Mouse (Mus musculus): ENCODE results near the gene 2310022A10Rik.

Gene 2310022A10Rik

GRCm38 (mm10) chr7:27591266-27592216 is 38.5 kb downstream of the 2310022A10Rik start, which contains the start of gene Akt2:
Akt2 (plus strand) TSS chr7:27591552.
- peak; percentile 98 for DNase-seq

- DNase-seq: peak; percentile 77
These were observed 39.3 kb downstream of the 2310022A10Rik start for GRCm38 (mm10) chr7:27592217-27592929.

- DNase-seq: peak; percentile 65
These were observed 40.1 kb downstream of the 2310022A10Rik start for GRCm38 (mm10) chr7:27592934-27593645.

- peak; percentile 61 for DNase-seq
These were observed 43.8 kb downstream of the 2310022A10Rik start for GRCm38 (mm10) chr7:27596586-27597503.

GRCm38 (mm10) chr7:27598053-27598452 is 45.0 kb downstream of the 2310022A10Rik start:
- peak; percentile 30 for DNase-seq

- no peak for DNase-seq
These were observed 48.6 kb downstream of the 2310022A10Rik start for GRCm38 (mm10) chr7:27601628-27602027.

- DNase-seq: no peak
These were observed 49.1 kb downstream of the 2310022A10Rik start for GRCm38 (mm10) chr7:27602161-27602560.

GRCm38 (mm10) chr7:27602835-27603234 is 49.8 kb downstream of the 2310022A10Rik start:
- DNase-seq: no peak

- DNase-seq: peak; percentile 81
These were observed 51.8 kb downstream of the 2310022A10Rik start for GRCm38 (mm10) chr7:27604661-27605348.

- peak; percentile 88 for DNase-seq
These were observed 52.7 kb downstream of the 2310022A10Rik start for GRCm38 (mm10) chr7:27605499-27606285.

GRCm38 (mm10) chr7:27606481-27607254 is 53.6 kb downstream of the 2310022A10Rik start:
- DNase-seq: no peak

- peak; percentile 95 for DNase-seq
These were observed 54.5 kb downstream of the 2310022A10Rik start for GRCm38 (mm10) chr7:27607580-27607979.

- no peak for DNase-seq
These were observed 55.1 kb downstream of the 2310022A10Rik start for GRCm38 (mm10) chr7:27608130-27608529.

- no peak for DNase-seq
These were observed 56.3 kb downstream of the 2310022A10Rik start for GRCm38 (mm10) chr7:27609285-27609684.

GRCm38 (mm10) chr7:27609688-27610087 is 56.7 kb downstream of the 2310022A10Rik start:
- no peak for DNase-seq

GRCm38 (mm10) chr7:27610370-27610769 is 57.3 kb downstream of the 2310022A10Rik start:
- no peak for DNase-seq

GRCm38 (mm10) chr7:27610871-27611270 is 57.8 kb downstream of the 2310022A10Rik start:
- no peak for DNase-seq

- no peak for DNase-seq
These were observed 59.9 kb downstream of the 2310022A10Rik start for GRCm38 (mm10) chr7:27612940-27613339.

- peak; percentile 80 for DNase-seq
These were observed 60.9 kb downstream of the 2310022A10Rik start for GRCm38 (mm10) chr7:27613751-27614499.

Data from cerebellum, adult 9-11 months (tissue).